Mouse (Mus musculus) layer of hippocampus, adult 11-12 months (tissue): ENCODE data around the gene Lama5.

Experiments
- DNase-seq: peaks from one replicate; pipeline ENCODE4 v3.0.0; 2022; ENCODE audit warnings: low spot score

The Lama5 gene

GRCm38 (mm10) chr2:180224647-180225043, 1.0 kb downstream of the Lama5 start:
- DNase-seq: no peak

GRCm38 (mm10) chr2:180222250-180222649, 3.4 kb downstream of the Lama5 start:
- DNase-seq: no peak

GRCm38 (mm10) chr2:180221051-180221450, 4.6 kb downstream of the Lama5 start:
- no peak for DNase-seq

GRCm38 (mm10) chr2:180220165-180220564, 5.5 kb downstream of the Lama5 start:
- no peak for DNase-seq

GRCm38 (mm10) chr2:180219145-180219943, 6.3 kb downstream of the Lama5 start:
- DNase-seq: no peak

GRCm38 (mm10) chr2:180218677-180219076, 7.0 kb downstream of the Lama5 start:
- DNase-seq: no peak

GRCm38 (mm10) chr2:180218241-180218640, 7.4 kb downstream of the Lama5 start:
- no peak for DNase-seq

- peak; percentile 41 for DNase-seq
Observed at GRCm38 (mm10) chr2:180217587-180217986, 8.1 kb downstream of the Lama5 start.

GRCm38 (mm10) chr2:180216921-180217320, 8.7 kb downstream of the Lama5 start:
- DNase-seq: no peak

GRCm38 (mm10) chr2:180215951-180216350, 9.7 kb downstream of the Lama5 start:
- no peak for DNase-seq

GRCm38 (mm10) chr2:180215011-180215461, 10.6 kb downstream of the Lama5 start:
- no peak for DNase-seq

GRCm38 (mm10) chr2:180214352-180214978, 11.2 kb downstream of the Lama5 start:
- no peak for DNase-seq

- DNase-seq: no peak
Observed at GRCm38 (mm10) chr2:180212255-180212654, 13.4 kb downstream of the Lama5 start.

- no peak for DNase-seq
Observed at GRCm38 (mm10) chr2:180208976-180209375, 16.7 kb downstream of the Lama5 start.

GRCm38 (mm10) chr2:180207840-180208239, 17.8 kb downstream of the Lama5 start:
- no peak for DNase-seq

- no peak for DNase-seq
Observed at GRCm38 (mm10) chr2:180205956-180206280, 19.7 kb downstream of the Lama5 start.

- no peak for DNase-seq
Observed at GRCm38 (mm10) chr2:180205083-180205955, 20.3 kb downstream of the Lama5 start.

- DNase-seq: no peak
Observed at GRCm38 (mm10) chr2:180204501-180204900, 21.2 kb downstream of the Lama5 start.

- DNase-seq: no peak
Observed at GRCm38 (mm10) chr2:180202805-180203204, 22.9 kb downstream of the Lama5 start.

- no peak for DNase-seq
Observed at GRCm38 (mm10) chr2:180202263-180202662, 23.4 kb downstream of the Lama5 start.

GRCm38 (mm10) chr2:180201303-180201702, 24.4 kb downstream of the Lama5 start:
- no peak for DNase-seq

GRCm38 (mm10) chr2:180200681-180201080, 25.0 kb downstream of the Lama5 start:
- DNase-seq: no peak

GRCm38 (mm10) chr2:180198782-180199181, 26.9 kb downstream of the Lama5 start:
- DNase-seq: no peak
